ENCODE assay signal across 8 mouse cellular contexts in genomic region chr11:120378611-120379540, GRCm38 (mm10). TPM values are rescaled to one million over a fixed set of nuclear protein-coding genes. Genes with fewer than 3 reads are reported as not detected.
DNase-seq lines count a peak whose midpoint lies in the region; ATAC-seq lines count a peak whose summit lies in the region.

Faap100 (minus strand) TSS chr11:120378764.

- H3K4me1 ChIP-seq in heart, embryonic 14.5 days (ENCODE audit: control insufficient read depth in 2 of 2, insufficient read depth in 2 of 2, low read length in 2 of 2) = peaks cover 28 to 59% of the 10 kb centered on the region in 2 experiments
- H3K4me1 ChIP-seq in liver, embryonic 13.5 days (replicated peaks) = peaks cover 30% of the 10 kb centered on the region
- H3K4me1 ChIP-seq in stomach, embryonic 16.5 days (ENCODE audit: control insufficient read depth, insufficient read depth, low read length) = peaks cover 21% of the 10 kb centered on the region

- H3K36me3 ChIP-seq in heart, embryonic 14.5 days (ENCODE audit: control insufficient read depth, insufficient read depth, low read length) = peaks cover 75% of the 10 kb centered on the region
- H3K36me3 ChIP-seq in liver, embryonic 13.5 days = peaks cover 70% of the 10 kb centered on the region
- H3K36me3 ChIP-seq in stomach, embryonic 16.5 days (ENCODE audit: control insufficient read depth, insufficient read depth, low read length) = peaks cover 10% of the 10 kb centered on the region; the same call in 1 of the 2 replicates

- no peaks in the 10 kb centered on the region for H3K9me3 ChIP-seq in heart, embryonic 14.5 days (ENCODE audit: control insufficient read depth, low read length)
- H3K9me3 ChIP-seq in liver, embryonic 13.5 days (replicated peaks) = no peaks in the 10 kb centered on the region
- no peaks in the 10 kb centered on the region for H3K9me3 ChIP-seq in stomach, embryonic 16.5 days (replicated peaks; ENCODE audit: control insufficient read depth, low read length)

- H3K9ac ChIP-seq in heart, embryonic 14.5 days (ENCODE audit: low read length) = peak within 1 kb of the TSS; percentile 89
- H3K9ac ChIP-seq in liver, embryonic 13.5 days = peak within 1 kb of the TSS; percentile 77
- peak within 1 kb of the TSS; percentile 84 for H3K9ac ChIP-seq in stomach, embryonic 16.5 days (ENCODE audit: low read length)

- peak within 1 kb of the TSS; percentile 79 for H3K4me3 ChIP-seq in heart, embryonic 14.5 days (ENCODE audit: control insufficient read depth in 1 of 2, insufficient read depth in 1 of 2, low read depth in 1 of 2, low read length in 2 of 2)
- peak within 1 kb of the TSS; percentile 76 for H3K4me3 ChIP-seq in liver, embryonic 13.5 days (replicated peaks)
- H3K4me3 ChIP-seq in stomach, embryonic 16.5 days (replicated peaks; ENCODE audit: low read length) = peak within 1 kb of the TSS; percentile 90

- H3K27me3 ChIP-seq in heart, embryonic 14.5 days (ENCODE audit: control insufficient read depth, insufficient read depth, low read length) = no peaks in the 10 kb centered on the region
- no peaks in the 10 kb centered on the region for H3K27me3 ChIP-seq in liver, embryonic 13.5 days
- H3K27me3 ChIP-seq in stomach, embryonic 16.5 days (ENCODE audit: control insufficient read depth, insufficient read depth, low read length) = no peaks in the 10 kb centered on the region

- peak within 1 kb of the TSS; percentile 78 to 79 for H3K27ac ChIP-seq in heart, embryonic 14.5 days (replicated peaks in 1 of 2; ENCODE audit: control insufficient read depth in 1 of 2, insufficient read depth in 1 of 2, low read depth in 2 of 2, low read length in 2 of 2)
- peak within 1 kb of the TSS; percentile 37; the same call in 1 of the 2 replicates for H3K27ac ChIP-seq in liver, embryonic 13.5 days
- H3K27ac ChIP-seq in stomach, embryonic 16.5 days (ENCODE audit: low read length) = peak within 1 kb of the TSS; percentile 62

- 8% methylated on average over 54 of the region's 54 CpGs for WGBS in heart, embryonic 14.5 days
- WGBS in liver, embryonic 13.5 days (ENCODE audit: insufficient replicate concordance) = 9% methylated on average over 54 of the region's 54 CpGs
- 7% methylated on average over 54 of the region's 54 CpGs for WGBS in stomach, embryonic 16.5 days

- peak; percentile 94 for ATAC-seq in CD4-positive, CD25-positive, alpha-beta regulatory T cell, adult 4 months
- peak; percentile 68 for ATAC-seq in heart, embryonic 14.5 days (ENCODE audit: insufficient number of reproducible peaks, insufficient read depth, low FRiP score, low read depth)
- peak; percentile 89 for ATAC-seq in liver, embryonic 13.5 days (ENCODE audit: low read depth)
- peak; percentile 91 for ATAC-seq in stomach, embryonic 16.5 days (ENCODE audit: insufficient read depth, low FRiP score)

- DNase-seq in c-Kit-negative CD71-positive TER-119-positive erythroid progenitor cells, embryonic 14.5 days (ENCODE audit: low read depth, low spot score) = peak; percentile 86
- peak; percentile 79 for DNase-seq in fibroblast of lung, adult 2 months (ENCODE audit: low read depth)
- peak; percentile 95 for DNase-seq in kidney, postnatal 14 days
- peak; percentile 89 for DNase-seq in liver, embryonic 13.5 days
- DNase-seq in neural tube, embryonic 10.5 days (ENCODE audit: extremely low spot score, low spot score) = peak; percentile 88

- peak within 1 kb of the TSS; percentile 97 for H3K4me2 ChIP-seq in heart, embryonic 14.5 days (ENCODE audit: low read length)
- peak within 1 kb of the TSS; percentile 100 for H3K4me2 ChIP-seq in liver, embryonic 13.5 days
- H3K4me2 ChIP-seq in stomach, embryonic 16.5 days (ENCODE audit: low read depth, low read length) = peak within 1 kb of the TSS; percentile 94

RNA-seq across cellular contexts. Expression of gene Faap100, which starts in this region (rescaled TPM):
- polyA plus RNA-seq in CD4-positive, CD25-positive, alpha-beta regulatory T cell, adult 4 months (2017; shearing (Covaris generic)) = 10 to 100 TPM; 17.8 to 27.0 TPM
- 30.6 and 32.8 TPM in 2 replicates for polyA plus RNA-seq in heart, embryonic 14.5 days (2014; fragmentation: Nextera tagmentation; extraction: Ambion mirVana)
- polyA plus RNA-seq in liver, embryonic 13.5 days (2015; fragmentation: Nextera tagmentation; extraction: Ambion mirVana) = 7.8 and 8.7 TPM in 2 replicates
- polyA plus RNA-seq in stomach, embryonic 16.5 days (2015; fragmentation: Nextera tagmentation; extraction: Ambion mirVana) = 34.5 and 36.1 TPM in 2 replicates

Comparison
In these comparisons a context has a peak if more than half of its experiments do, and no peak if none do; other contexts are left out.
1. Peak in every context shown above with its lines: DNase-seq, ATAC-seq, H3K4me3 ChIP-seq and H3K27ac ChIP-seq.